Mouse (Mus musculus) CH12F3 (cell line): ENCODE data around the gene Vmn2r83.

Source experiments
- in situ Hi-C: fragments of 300-500 bp; cut with MboI; formaldehyde crosslinking; loops from 2 replicates; pipeline ENCODE4 v1.14.3; 2020; ENCODE audit warnings: low sequenced_read_pairs

Gene Vmn2r83

GRCm38 (mm10) chr10:79537271-79537670, 68.7 kb downstream of the Vmn2r83 start:
- in situ Hi-C loops = no loop called here

- in situ Hi-C loops = no loop called here
Measured at GRCm38 (mm10) chr10:79537781-79538180, 69.2 kb downstream of the Vmn2r83 start.

GRCm38 (mm10) chr10:79538323-79538722, 69.8 kb downstream of the Vmn2r83 start:
- in situ Hi-C loops = no loop called here

GRCm38 (mm10) chr10:79538873-79539272, 70.3 kb downstream of the Vmn2r83 start:
- in situ Hi-C loops = no loop called here

- in situ Hi-C loops = no loop called here
Measured at GRCm38 (mm10) chr10:79539701-79540495, 71.4 kb downstream of the Vmn2r83 start.

GRCm38 (mm10) chr10:79540746-79541145, 72.2 kb downstream of the Vmn2r83 start:
- in situ Hi-C loops = no loop called here

- in situ Hi-C loops = no loop called here
Measured at GRCm38 (mm10) chr10:79541522-79541921, 73.0 kb downstream of the Vmn2r83 start.

GRCm38 (mm10) chr10:79542171-79542570, 73.6 kb downstream of the Vmn2r83 start:
- in situ Hi-C loops = no loop called here
